Mouse (Mus musculus) layer of hippocampus, adult 6 months (tissue): ENCODE measurements around the gene Tpcn2. TPM values are rescaled to one million over a fixed set of nuclear protein-coding genes. Genes with fewer than 3 reads are reported as not detected.

Experiments used
- long read RNA-seq, 2 experiments: library from polyadenylated mRNA; unstranded; transcript quantifications; one replicate each; pipeline ENCODE4 v2.0.0; 2019 to 2020
- polyA plus RNA-seq: library from polyadenylated mRNA; unstranded; fragments of <200 nt; fragmentation: Nextera tagmentation; gene quantifications from 2 replicates; pipeline ENCODE4 v1.2.3, GENCODE M21; 2021

Gene Tpcn2
- polyA plus RNA-seq, result 0.30 and 0.78 TPM in 2 replicates
- long read RNA-seq, experiment 1, partial matches to known transcripts, result 0 of 1 reads
- long read RNA-seq, experiment 1, other reads (novel, unspliced or antisense), result 0 of 1 reads
- long read RNA-seq, experiment 2, partial matches to known transcripts, result 2 of 11 reads
- long read RNA-seq, experiment 2, other reads (novel, unspliced or antisense), result 8 of 11 reads

DNA sequence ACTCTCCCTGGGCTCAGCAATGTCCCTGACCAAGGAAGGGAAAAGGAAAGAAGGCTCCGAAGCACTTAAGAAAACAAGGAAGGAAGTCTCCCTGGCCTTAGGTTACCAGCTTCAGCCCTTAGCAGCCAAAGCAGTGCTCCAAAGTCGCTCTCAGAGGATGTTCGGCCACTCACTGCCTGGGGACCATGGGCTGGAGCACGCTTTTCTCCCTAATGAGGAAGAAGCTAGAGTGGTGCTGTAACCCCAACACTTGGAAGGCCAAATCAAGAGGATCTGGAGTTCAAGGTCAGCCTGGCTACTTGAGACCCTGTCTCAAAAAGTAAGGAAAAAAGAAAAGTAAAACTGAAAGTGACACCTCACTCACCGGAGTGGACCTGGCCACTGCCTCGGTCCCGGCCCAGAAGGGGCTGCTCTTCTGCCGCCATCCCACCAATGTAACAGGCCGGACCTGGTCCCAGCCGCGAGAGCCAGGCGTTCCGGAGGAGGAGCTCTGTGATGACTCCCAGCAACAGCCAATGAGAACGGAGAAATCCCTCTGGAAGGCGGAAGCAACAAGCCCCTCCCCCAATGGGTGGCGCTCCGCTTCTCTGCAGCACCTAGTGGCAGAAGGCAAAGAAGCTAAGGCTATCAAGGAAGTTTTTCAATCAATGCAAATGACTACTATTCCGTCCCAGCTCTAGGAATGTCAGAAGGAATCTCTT, at the start of gene Tpcn2:
Gene Tpcn2, minus strand, starts transcription at position 525 of the 701 bp plus-strand sequence.

GRCm38 (mm10) chr7:145314785-145315411, 31.1 kb upstream of the Tpcn2 start, which contains the start of gene Mrgprd:
Gene Mrgprd, plus strand, starts transcription at chr7:145314835.

DNA sequence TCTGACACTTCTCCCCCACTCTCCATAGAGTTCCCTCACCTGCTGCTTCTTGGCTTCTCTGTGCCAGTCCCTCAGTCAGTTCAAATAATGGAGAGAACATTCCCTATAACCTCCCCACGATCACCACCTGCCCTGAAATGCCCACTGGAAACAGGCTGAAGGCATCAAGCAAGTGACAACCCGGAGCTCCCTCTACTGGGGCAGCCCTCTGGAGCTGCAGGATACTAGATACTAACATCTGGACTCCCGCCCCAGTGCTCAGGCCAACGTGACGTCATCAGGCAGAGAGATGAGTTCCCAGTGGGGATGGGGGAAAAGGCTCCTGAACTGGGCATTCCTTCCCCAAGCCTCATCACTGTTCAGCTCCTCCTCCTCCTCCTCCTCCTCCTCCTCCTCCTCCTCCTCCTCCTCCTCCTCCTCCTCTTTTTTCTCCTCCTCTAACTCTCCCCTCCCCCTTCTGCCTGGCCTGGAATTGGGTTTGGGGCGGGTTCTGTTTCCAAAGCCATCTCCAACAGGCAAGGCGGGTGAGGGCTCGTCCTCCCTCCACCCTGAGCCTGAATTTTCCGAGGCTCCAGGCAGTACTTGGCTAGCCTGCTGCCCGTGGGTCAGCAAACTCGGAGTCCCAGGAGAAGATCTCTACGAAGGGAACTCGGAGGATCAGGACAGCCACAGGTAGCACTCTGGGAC, 16.7 kb upstream of the Tpcn2 start, which contains the start of gene Mrgprf:
Gene Mrgprf, plus strand, starts transcription at position 508 of the 687 bp plus-strand sequence.

GRCm38 (mm10) chr7:145208006-145208405, 75.8 kb downstream of the Tpcn2 start, which contains the start of gene 1810010D01Rik:
Gene 1810010D01Rik, minus strand, starts transcription at chr7:145208119.

Other genes with a start within 250 kb of the Tpcn2 start
- gene 1810010D01Rik, start 75.9 kb downstream of the Tpcn2 start, polyA plus RNA-seq, result not detected in 2 replicates
- gene Mrgprf, start 16.8 kb upstream of the Tpcn2 start, polyA plus RNA-seq, result 0.36 and 0.57 TPM in 2 replicates
- not detected in 2 replicates for gene Mrgprd, start 30.8 kb upstream of the Tpcn2 start, polyA plus RNA-seq